Mouse (Mus musculus) MEL (cell line): ENCODE measurements around the gene Nrn1.

Source experiments
- CTCF ChIP-seq, 3 experiments: IDR thresholded peaks in 2 of 3; conservative IDR thresholded peaks in 1 of 3; 2 replicates each; pipeline ENCODE4 v1.5.1; 2011 to 2012; ENCODE audit warnings: low read length in 3 of 3, low read depth in 2 of 3, mild to moderate bottlenecking in 2 of 3, improper control_type of control experiment in 1 of 3, inconsistent platforms in 1 of 3, mixed read lengths in 1 of 3, moderate library complexity in 1 of 3; ENCODE audit not compliant: control insufficient read depth in 1 of 3, insufficient read depth in 1 of 3, poor library complexity in 1 of 3, severe bottlenecking in 1 of 3
- MAFK ChIP-seq: IDR thresholded peaks from 2 replicates; pipeline ENCODE4 v1.6.1; 2011; ENCODE audit warnings: low read depth, mild to moderate bottlenecking, low read length, improper control_type of control experiment, borderline replicate concordance
- MYC ChIP-seq: IDR thresholded peaks from 2 replicates; pipeline ENCODE4 v1.6.1; 2011; ENCODE audit warnings: low read depth, mild to moderate bottlenecking, low read length, improper control_type of control experiment, moderate library complexity
- POLR2A ChIP-seq, 2 experiments: IDR thresholded peaks; 2 replicates each; pipeline ENCODE4 v1.6.1; 2011 to 2012; ENCODE audit warnings: low read length in 2 of 2, mild to moderate bottlenecking in 2 of 2, control low read depth in 1 of 2, improper control_type of control experiment in 1 of 2, low read depth in 1 of 2, moderate library complexity in 1 of 2; ENCODE audit not compliant: control insufficient read depth in 1 of 2, insufficient read depth in 1 of 2, poor library complexity in 1 of 2
- POLR2AphosphoS2 ChIP-seq: IDR thresholded peaks from 2 replicates; pipeline ENCODE4 v1.6.1; 2011; ENCODE audit warnings: low read length, improper control_type of control experiment
- TAL1 ChIP-seq: IDR thresholded peaks from 2 replicates; pipeline ENCODE4 v1.6.1; 2012; ENCODE audit warnings: mild to moderate bottlenecking, inconsistent platforms, low read length, moderate library complexity, mixed read lengths
- ZC3H11A ChIP-seq: IDR thresholded peaks from 2 replicates; pipeline ENCODE4 v1.6.1; 2012; ENCODE audit warnings: low read depth, mild to moderate bottlenecking, inconsistent platforms, low read length, improper control_type of control experiment

DNA sequence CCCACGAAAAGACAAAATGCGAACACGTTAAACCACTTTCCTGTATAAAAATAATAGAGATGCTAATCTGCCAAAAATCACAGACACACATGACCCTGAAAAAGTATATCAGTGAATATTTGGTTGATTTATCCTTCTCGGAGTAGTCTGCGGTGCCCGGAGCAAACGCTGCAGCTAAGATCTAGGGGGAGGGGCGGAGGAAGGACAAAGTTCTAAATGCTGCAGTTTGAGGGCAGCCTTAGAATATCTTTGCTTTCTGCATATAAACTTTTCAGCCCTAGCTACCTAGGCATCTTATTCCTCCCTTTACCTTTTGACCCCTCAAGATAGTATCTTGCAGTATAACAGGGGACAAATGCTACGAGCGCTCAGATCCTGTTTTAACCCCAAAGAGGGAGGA is 1.4 kb downstream of the Nrn1 start:
- TF ChIP-seq CTCF (IDR thresholded peaks at IDR 0.05 in 2 of 3, conservative IDR thresholded peaks at IDR 0.05 in 1 of 3; ENCODE audit: control insufficient read depth in 1 of 3, insufficient read depth in 1 of 3, low read depth in 2 of 3, low read length in 3 of 3, poor library complexity in 1 of 3, severe bottlenecking in 1 of 3) = no peak
- no peak for TF ChIP-seq MAFK
- no peak for TF ChIP-seq TAL1
- TF ChIP-seq ZC3H11A = no peak
- no peak for TF ChIP-seq POLR2A (IDR thresholded peaks at IDR 0.05; ENCODE audit: control insufficient read depth in 1 of 2, insufficient read depth in 1 of 2, low read depth in 1 of 2, low read length in 2 of 2, poor library complexity in 1 of 2)
- TF ChIP-seq POLR2AphosphoS2 = no peak
- no peak for TF ChIP-seq MYC
